Mouse (Mus musculus): ENCODE measurements around the gene Plk2.

Gene Plk2

GRCm38 (mm10) chr13:110412572-110413209 lies 17.8 kb downstream of the Plk2 start:
- DNase-seq, result no peak

GRCm38 (mm10) chr13:110418656-110419055 lies 23.8 kb downstream of the Plk2 start:
- no peak for DNase-seq

- DNase-seq, result no peak
These were observed 24.8 kb downstream of the Plk2 start for GRCm38 (mm10) chr13:110419640-110420039.

GRCm38 (mm10) chr13:110422434-110422833 lies 27.6 kb downstream of the Plk2 start:
- no peak for DNase-seq

- no peak for DNase-seq
These were observed 30.8 kb downstream of the Plk2 start for GRCm38 (mm10) chr13:110425512-110426222.

GRCm38 (mm10) chr13:110431388-110431787 lies 36.5 kb downstream of the Plk2 start:
- DNase-seq, result no peak

- no peak for DNase-seq
These were observed 37.3 kb downstream of the Plk2 start for GRCm38 (mm10) chr13:110432062-110432566.

- no peak for DNase-seq
These were observed 37.8 kb downstream of the Plk2 start for GRCm38 (mm10) chr13:110432613-110433012.

GRCm38 (mm10) chr13:110436692-110437091 lies 41.8 kb downstream of the Plk2 start:
- DNase-seq, result no peak

- no peak for DNase-seq
These were observed 43.8 kb downstream of the Plk2 start for GRCm38 (mm10) chr13:110438624-110439023.

- DNase-seq, result no peak
These were observed 49.5 kb downstream of the Plk2 start for GRCm38 (mm10) chr13:110444335-110444734.

GRCm38 (mm10) chr13:110444894-110445293 lies 50.0 kb downstream of the Plk2 start:
- DNase-seq, result no peak

- no peak for DNase-seq
These were observed 51.6 kb downstream of the Plk2 start for GRCm38 (mm10) chr13:110446434-110446833.

GRCm38 (mm10) chr13:110450056-110450455 lies 55.2 kb downstream of the Plk2 start:
- DNase-seq, result no peak
